Mouse (Mus musculus) MEL-GATA-1-ER (cell line): ENCODE measurements at regions not wholly inside any gene's neighbourhood (a gene's known extent, or its start where the extent isn't known, plus 50 kb on each side); places are given as distances from the start of the nearest gene placed in this dataset.

ENCODE experiments used
- DNase-seq: peaks from one replicate; pipeline ENCODE4 v3.0.0-alpha.2; 2012; ENCODE audit warnings: low read depth; ENCODE audit errors: extremely low read depth

DNA sequence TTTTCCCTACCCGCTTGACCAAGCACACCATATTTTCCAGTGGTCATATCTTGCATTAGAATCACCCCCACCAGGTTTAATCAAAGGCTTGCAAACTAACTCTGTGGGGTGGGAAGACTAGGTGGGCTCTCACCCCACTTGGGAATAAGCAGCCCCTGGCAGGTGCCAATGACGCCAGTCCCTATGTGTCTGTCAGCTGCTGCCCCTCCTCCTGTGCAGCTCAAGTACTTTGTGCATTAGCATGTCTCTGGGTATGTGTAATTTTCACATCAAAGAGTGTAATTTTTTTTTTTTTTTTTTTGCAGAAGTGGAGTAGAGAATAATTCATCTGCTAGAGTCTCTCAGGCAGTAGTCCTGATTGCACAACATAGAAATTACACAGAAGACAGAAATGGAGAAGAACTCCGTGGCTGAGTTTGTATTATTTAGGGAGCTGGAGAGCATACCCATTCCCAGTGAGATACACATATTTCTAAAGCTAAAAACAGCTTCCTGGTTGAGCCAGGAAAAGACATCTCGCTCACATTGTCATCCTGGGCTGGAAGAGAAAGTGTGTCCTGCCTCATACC is 186.6 kb downstream of the Rybp start:
- DNase-seq, result no peak

- DNase-seq, result no peak
Measured at GRCm38 (mm10) chr6:100096393-100097125, 190.7 kb downstream of the Rybp start.

GRCm38 (mm10) chr6:100094653-100095217 is 192.6 kb downstream of the Rybp start:
- no peak for DNase-seq

- DNase-seq, result no peak
Measured at GRCm38 (mm10) chr6:100092870-100093269, 194.4 kb downstream of the Rybp start.

GRCm38 (mm10) chr6:100091815-100092214 is 195.5 kb downstream of the Rybp start:
- no peak for DNase-seq

- no peak for DNase-seq
Measured at GRCm38 (mm10) chr6:100088576-100088975, 198.7 kb downstream of the Rybp start.

DNA sequence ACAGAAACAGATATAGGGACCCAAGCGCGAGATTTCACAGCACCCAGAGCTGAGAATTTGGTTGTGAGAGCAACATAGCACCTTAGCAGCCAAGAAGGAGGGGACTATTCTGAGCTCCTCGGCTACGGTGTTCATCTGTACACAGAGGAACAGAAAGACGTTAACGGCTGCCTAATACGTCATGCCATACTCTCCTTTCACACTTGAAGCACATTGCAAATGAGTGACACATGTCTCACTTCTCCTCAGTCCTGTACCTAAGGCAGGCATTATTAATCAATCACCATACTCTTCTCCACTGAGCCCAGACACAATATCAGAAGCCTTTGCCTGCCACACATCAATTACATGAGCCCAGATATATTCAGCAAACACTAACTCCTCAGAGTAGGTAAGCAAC is 200.5 kb downstream of the Rybp start:
- DNase-seq, result no peak

DNA sequence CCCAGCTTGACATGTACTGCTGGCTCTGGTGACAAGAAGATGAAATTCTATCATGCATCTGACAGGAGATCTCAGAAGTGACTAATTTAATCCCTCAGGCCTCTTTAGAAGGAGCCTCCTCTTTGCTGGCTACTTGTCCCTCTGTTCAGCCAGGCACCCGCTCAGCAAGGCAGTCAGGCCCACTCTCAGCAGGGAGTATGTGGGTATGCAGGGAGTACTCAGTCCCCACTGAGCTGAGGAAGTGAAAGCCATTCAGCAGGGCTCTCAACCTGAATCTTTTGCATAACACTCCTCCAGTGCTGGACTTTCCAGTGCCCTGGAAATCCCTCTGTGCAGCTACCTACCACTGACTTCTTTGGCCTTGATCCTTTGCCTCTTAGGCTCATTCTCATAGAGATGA is 201.3 kb downstream of the Rybp start:
- no peak for DNase-seq

DNA sequence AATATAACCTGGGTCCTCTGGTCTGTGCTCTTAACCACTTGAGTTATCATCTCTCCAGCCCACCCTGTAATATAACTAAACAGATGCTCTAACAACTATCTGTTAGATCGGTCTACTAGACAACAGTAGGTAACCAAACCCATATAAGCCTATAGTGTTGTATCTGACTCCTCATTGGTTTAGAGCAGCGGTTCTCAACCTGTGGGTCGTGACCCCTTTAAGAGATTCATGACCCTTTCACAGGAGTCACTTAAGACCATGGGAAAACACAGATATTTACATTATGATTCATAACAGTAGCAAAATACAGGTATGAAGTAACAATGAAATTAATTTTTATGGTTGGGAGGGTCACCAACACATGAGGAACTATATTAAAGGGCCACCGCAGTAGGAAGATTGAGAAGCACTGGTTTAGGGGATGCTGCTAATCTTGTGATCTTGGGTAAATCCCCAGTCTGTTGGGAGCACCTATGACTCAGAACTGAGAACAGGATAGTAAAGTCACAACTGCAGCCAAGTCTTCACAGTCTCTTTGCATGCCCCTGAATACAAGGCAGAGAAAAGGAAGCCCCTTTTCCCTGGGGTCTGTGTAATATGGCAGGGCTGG is 203.3 kb downstream of the Rybp start:
- no peak for DNase-seq

DNA sequence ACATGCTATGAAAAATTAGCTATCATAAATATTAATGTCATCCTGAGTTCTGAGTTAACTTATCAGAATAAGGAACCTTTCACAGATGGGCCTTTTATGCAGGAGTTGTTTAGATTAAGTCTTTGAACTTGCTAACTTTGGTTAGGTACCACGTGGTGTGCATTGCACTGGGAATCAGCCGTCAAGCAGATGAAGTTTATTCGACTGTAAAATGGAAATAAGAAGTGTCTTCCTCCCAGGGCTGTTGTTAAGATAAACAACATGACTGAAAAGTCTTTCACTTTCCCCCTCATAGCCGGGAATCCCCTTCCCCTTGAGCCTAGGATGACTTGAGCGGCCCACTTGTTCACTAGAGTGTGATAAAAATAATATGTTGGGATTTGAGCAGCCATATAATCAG is 204.2 kb downstream of the Rybp start:
- no peak for DNase-seq

GRCm38 (mm10) chr6:100074672-100075335 is 212.5 kb downstream of the Rybp start:
- DNase-seq, result no peak

DNA sequence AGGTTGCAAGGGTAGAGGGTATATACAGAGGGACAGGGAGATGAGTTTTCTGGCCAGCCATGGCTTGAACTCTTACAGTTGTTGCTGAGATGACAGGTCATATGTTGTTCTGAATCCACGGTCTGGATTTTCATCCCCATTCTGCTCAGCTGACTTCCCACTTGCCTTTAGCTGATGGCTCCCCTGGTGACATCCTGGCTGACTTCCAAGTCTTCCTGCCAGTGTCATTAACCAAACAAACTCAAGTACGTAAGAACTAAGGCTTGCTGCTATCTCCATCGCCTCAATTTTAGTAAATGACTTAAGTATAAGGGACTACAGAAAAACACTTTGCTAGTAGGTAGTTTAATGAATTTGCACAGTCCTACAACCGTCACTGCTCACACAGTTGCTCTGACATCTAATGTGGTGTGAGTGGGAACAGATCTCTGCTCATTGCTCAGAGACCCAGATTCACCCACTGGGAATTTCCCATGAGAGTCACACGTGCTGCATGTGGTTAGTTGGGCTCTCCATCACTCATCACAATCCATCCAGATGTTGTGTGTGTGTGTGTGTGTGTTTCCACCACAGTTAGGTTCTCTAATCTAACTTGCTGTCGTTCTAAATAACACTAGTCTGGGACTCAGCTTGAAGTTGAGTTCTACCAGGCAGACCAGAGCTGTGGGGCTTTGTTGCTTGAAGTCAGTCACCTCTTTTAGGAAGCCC is 214.9 kb downstream of the Rybp start:
- DNase-seq, result no peak

DNA sequence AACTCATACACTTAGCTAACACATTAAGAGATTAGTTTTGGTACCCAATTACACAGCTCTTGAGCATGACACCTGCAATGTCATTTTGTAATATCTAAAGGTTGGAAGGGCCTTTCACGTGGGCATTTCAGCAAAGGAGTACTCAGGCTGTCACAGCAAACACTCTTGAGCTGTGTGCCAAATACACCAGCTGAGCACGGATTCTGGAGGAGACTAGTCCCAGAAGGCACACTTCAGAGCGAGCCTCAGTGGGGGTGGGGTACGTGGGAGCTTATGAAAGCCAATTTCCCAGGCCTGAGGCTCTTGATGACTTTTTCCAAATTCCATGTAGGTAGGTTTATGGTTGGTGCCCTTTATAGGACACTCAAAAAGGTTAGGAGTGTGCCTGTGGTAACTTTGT is 218.1 kb downstream of the Rybp start:
- no peak for DNase-seq

GRCm38 (mm10) chr6:100067273-100067672 is 220.0 kb downstream of the Rybp start:
- DNase-seq, result no peak

GRCm38 (mm10) chr6:100065586-100065985 is 221.7 kb downstream of the Rybp start:
- no peak for DNase-seq

DNA sequence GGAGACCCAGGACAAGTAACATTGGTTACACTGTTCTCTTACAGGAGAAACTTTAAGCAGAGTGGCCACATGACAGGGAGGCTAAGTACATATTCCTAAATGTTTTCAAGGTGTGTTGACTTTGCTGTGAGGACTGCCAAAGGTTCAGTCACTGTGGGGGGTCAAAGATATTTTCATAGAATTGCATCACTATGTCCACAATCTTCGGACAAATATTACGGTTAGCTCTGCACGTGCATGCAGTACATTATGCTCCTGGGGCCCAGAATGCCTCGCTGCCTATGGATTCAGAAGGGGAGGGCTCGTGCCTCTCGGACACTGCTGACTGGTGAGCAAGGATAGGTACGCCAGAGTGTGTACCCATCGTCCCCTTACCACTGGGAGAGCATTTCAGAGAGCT is 224.3 kb downstream of the Rybp start:
- no peak for DNase-seq

GRCm38 (mm10) chr6:100059803-100060202 is 227.5 kb downstream of the Rybp start:
- no peak for DNase-seq

DNA sequence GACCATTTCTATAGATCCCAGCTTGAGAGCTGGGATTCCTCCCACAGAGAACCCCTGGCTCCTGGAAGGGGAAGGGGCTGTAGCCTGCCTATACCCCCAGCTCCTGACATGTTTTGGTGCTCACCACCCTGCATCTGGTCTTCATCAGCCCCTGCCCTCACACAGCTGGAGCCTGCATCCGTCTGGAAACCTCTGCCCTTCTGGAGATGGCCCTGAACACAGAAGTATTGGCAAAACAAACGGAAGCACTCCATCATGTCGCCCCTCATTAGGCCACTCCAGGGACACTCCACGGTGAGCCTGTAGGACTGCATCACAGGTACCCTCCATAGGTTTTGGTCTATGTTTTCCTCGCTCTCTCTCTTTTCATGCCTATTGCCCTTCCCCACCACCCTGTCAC is 231.3 kb downstream of the Rybp start:
- no peak for DNase-seq

- no peak for DNase-seq
Measured at GRCm38 (mm10) chr6:100052955-100053795, 234.1 kb downstream of the Rybp start.

- DNase-seq, result no peak
Measured at GRCm38 (mm10) chr6:100052406-100052805, 234.9 kb downstream of the Rybp start.
